Mouse (Mus musculus): ENCODE data around the gene Slc1a7. TPM values are rescaled to one million over a fixed set of nuclear protein-coding genes. Genes with fewer than 3 reads are reported as not detected.

Gene Slc1a7
- polyA plus RNA-seq, 1 experiment = 0.03 TPM

DNA sequence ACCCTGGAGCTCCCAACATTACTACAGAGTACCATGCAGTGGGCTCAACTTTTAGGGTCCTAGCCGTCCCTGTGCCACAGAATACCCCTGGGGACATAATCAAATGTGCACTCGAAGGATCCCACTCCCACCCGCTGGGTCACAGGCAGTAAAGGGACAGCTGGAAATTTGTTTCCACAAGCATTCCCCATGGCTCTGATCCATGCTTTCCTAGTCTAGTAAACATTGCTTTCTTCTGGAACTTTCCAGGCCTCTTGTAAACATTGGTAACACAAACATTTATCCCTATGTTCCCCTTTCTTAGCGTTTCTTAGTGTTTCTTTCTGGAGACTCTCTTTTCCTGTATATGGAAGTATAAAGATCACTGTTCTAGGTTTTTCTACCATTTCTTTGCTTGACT is 18.2 kb upstream of the Slc1a7 start:
- no peak for DNase-seq

DNA sequence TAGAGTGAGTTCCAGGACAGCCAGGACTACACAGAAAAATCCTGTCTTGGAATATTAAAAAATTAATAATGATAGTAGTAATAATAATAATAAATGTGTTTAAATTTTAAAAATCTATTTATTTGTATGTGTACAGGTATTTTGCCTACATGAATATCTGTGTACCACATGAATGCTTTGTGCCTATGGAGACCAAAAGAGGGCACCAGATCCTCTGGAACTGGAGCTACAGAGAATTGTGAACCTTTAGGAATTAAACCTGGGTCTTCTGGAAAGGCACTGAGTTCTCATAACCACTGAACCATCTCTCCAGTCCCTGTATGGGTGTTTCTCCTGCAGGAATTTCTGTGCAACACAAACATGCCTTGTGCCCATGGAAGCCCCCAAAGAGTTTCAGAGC is 15.3 kb upstream of the Slc1a7 start:
- H3K4me1 ChIP-seq (ENCODE audit: control insufficient read depth, insufficient read depth, low read length) = no peaks in the 10 kb centered on the region
- H3K36me3 ChIP-seq (ENCODE audit: control insufficient read depth, insufficient read depth, low read length) = no peaks in the 10 kb centered on the region
- H3K27ac ChIP-seq (ENCODE audit: insufficient read depth, low read depth, low read length) = no peak overlapping the region
- TF ChIP-seq POLR2A (IDR thresholded peaks at IDR 0.05; ENCODE audit: low read depth, low read length) (no peak), CTCF (conservative IDR thresholded peaks at IDR 0.05; ENCODE audit: insufficient read depth, insufficient read length, low read depth, low read length) (no peak)
- DNase-seq = peak; percentile 45
- H3K4me3 ChIP-seq (ENCODE audit: insufficient read depth, low read depth, low read length) = no peak overlapping the region
- H3K27me3 ChIP-seq (replicated peaks; ENCODE audit: control insufficient read depth, insufficient read depth, low read length) = no peaks in the 10 kb centered on the region

More for the DNA sequence above, 18.2 kb upstream of the Slc1a7 start:
- H3K36me3 ChIP-seq (ENCODE audit: control insufficient read depth, insufficient read depth, low read length) = no peaks in the 10 kb centered on the region
- H3K27ac ChIP-seq (ENCODE audit: insufficient read depth, low read depth, low read length) = no peak overlapping the region
- no peak overlapping the region for H3K4me3 ChIP-seq (ENCODE audit: insufficient read depth, low read depth, low read length)
- TF ChIP-seq POLR2A (IDR thresholded peaks at IDR 0.05; ENCODE audit: low read depth, low read length) = no peak
- TF ChIP-seq CTCF (conservative IDR thresholded peaks at IDR 0.05; ENCODE audit: insufficient read depth, insufficient read length, low read depth, low read length) = no peak
- no peaks in the 10 kb centered on the region for H3K4me1 ChIP-seq (ENCODE audit: control insufficient read depth, insufficient read depth, low read length)
- WGBS = 80% methylated on average over 4 of the region's 4 CpGs
- H3K27me3 ChIP-seq (replicated peaks; ENCODE audit: control insufficient read depth, insufficient read depth, low read length) = no peaks in the 10 kb centered on the region

DNA sequence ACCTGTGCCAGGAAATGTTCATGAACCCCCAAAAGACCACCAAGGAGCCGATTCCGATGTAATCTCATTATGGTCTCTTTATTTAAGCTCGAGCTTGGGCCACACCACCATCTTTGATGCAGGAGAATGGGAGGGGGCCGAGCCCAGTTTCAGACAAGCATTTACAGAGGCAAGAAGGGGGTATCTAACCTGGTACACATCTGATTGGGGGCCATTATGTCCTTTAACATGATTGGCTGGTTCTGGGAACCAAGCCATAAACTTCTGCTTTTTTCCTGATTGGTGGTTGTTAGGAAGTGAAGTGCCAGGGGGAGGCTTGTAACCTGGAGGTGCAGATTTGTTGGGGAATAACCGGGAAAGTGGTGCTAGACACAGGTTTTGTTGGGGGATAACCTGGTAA is 12.4 kb upstream of the Slc1a7 start:
- TF ChIP-seq POLR2A (IDR thresholded peaks at IDR 0.05; ENCODE audit: low read depth, low read length) (no peak), CTCF (conservative IDR thresholded peaks at IDR 0.05; ENCODE audit: insufficient read depth, insufficient read length, low read depth, low read length) (no peak)
- WGBS = 73% methylated on average over 5 of the region's 5 CpGs
- Histone ChIP-seq H3K4me3 (ENCODE audit: insufficient read depth, low read depth, low read length) (no peak overlapping the region), H3K27me3 (replicated peaks; ENCODE audit: control insufficient read depth, insufficient read depth, low read length) (no peaks in the 10 kb centered on the region), H3K4me1 (ENCODE audit: control insufficient read depth, insufficient read depth, low read length) (no peaks in the 10 kb centered on the region), H3K36me3 (ENCODE audit: control insufficient read depth, insufficient read depth, low read length) (no peaks in the 10 kb centered on the region), H3K27ac (ENCODE audit: insufficient read depth, low read depth, low read length) (no peak overlapping the region)
- DNase-seq = no peak

DNA sequence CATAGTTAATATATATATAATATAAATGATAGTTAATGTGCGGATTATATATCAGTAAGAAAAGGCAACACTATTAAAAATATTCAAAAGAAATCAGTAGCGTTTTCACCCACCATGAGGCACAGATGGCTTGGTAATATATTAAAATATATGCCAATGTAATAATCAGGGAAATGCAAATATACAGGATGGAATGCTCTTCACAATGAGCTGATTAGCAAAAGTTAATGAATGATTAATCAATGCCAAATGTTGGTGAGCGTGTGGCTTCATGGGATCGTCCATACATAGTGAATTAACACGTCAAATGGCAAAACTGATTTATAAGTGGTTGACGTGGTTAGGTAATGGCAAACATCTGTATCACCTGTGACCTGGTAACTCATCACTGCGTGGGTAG is 9.6 kb upstream of the Slc1a7 start:
- 84% methylated on average over 7 of the region's 7 CpGs for WGBS
- Histone ChIP-seq H3K36me3 (ENCODE audit: control insufficient read depth, insufficient read depth, low read length) (no peaks in the 10 kb centered on the region), H3K27me3 (replicated peaks; ENCODE audit: control insufficient read depth, insufficient read depth, low read length) (no peaks in the 10 kb centered on the region), H3K4me3 (ENCODE audit: insufficient read depth, low read depth, low read length) (no peak overlapping the region), H3K27ac (ENCODE audit: insufficient read depth, low read depth, low read length) (no peak overlapping the region), H3K4me1 (ENCODE audit: control insufficient read depth, insufficient read depth, low read length) (peaks cover 3% of the 10 kb centered on the region; the same call in 1 of the 2 replicates)
- no peak for TF ChIP-seq CTCF (conservative IDR thresholded peaks at IDR 0.05; ENCODE audit: insufficient read depth, insufficient read length, low read depth, low read length)
- no peak for TF ChIP-seq POLR2A (IDR thresholded peaks at IDR 0.05; ENCODE audit: low read depth, low read length)
- no peak for DNase-seq

DNA sequence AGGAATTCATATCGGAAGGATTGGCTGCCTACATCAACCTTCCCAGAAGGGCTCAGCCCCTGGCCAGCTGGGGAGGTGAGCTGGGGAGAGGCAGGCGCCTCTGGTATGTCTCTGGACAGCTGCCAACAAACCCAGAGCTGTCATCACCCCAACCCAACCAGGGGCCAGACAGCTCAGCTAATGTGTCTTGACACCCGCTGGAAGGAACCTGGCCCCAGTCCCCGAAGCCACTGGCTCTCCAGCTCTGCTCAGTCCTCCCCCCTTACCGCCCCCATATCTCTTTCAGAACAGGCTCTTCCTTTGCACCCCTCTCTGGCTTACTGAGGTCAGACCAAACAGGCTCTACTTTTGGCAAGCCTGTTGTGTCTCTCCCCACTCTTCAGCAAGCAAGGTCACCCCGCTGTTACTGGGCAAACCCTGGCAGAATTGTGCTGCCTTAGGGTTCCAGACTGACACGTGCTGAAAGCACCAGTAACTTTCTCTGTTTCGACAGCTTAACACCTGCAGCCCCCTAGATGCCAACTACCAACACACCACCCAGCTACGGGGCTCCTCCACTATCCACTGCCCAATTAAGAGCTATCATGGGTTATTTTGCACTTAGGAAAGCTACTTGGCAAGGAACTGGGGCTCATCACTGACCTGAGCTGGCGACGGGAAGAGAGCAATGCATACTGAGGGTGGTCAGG is 5.9 kb upstream of the Slc1a7 start:
- Histone ChIP-seq H3K4me1 (ENCODE audit: control insufficient read depth, insufficient read depth, low read length) (peaks cover 3% of the 10 kb centered on the region; the same call in 1 of the 2 replicates), H3K27ac (ENCODE audit: insufficient read depth, low read depth, low read length) (no peak overlapping the region), H3K27me3 (replicated peaks; ENCODE audit: control insufficient read depth, insufficient read depth, low read length) (no peaks in the 10 kb centered on the region), H3K4me3 (ENCODE audit: insufficient read depth, low read depth, low read length) (no peak overlapping the region), H3K36me3 (ENCODE audit: control insufficient read depth, insufficient read depth, low read length) (no peaks in the 10 kb centered on the region)
- peak; percentile 34 for DNase-seq
- TF ChIP-seq POLR2A (IDR thresholded peaks at IDR 0.05; ENCODE audit: low read depth, low read length) (no peak), CTCF (conservative IDR thresholded peaks at IDR 0.05; ENCODE audit: insufficient read depth, insufficient read length, low read depth, low read length) (no peak)
- 52% methylated on average over 11 of the region's 11 CpGs for WGBS

DNA sequence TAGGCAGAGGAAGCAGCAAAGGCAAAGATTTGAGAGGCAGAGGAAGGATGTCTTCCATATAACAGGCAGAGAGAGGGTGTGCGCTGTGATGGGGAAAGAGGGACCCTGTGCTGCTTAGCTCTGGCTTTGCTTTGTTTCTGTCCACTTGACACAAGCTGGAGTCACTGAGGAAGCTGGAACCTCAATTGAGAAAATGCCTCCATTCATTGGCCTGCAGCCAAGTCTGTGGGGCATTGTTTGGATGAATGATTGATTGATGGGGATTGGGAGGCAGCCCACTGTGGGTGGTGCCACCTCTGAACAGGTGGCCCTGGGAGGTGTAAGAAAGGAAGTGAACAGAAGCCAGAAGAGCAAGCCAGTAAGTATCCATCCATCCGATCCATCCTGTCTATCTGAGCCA is 5.3 kb upstream of the Slc1a7 start:
- H3K36me3 ChIP-seq (ENCODE audit: control insufficient read depth, insufficient read depth, low read length) = no peaks in the 10 kb centered on the region
- TF ChIP-seq POLR2A (IDR thresholded peaks at IDR 0.05; ENCODE audit: low read depth, low read length) = no peak
- H3K4me1 ChIP-seq (ENCODE audit: control insufficient read depth, insufficient read depth, low read length) = peaks cover 3% of the 10 kb centered on the region; the same call in 1 of the 2 replicates
- no peak for DNase-seq
- no peaks in the 10 kb centered on the region for H3K27me3 ChIP-seq (replicated peaks; ENCODE audit: control insufficient read depth, insufficient read depth, low read length)
- H3K27ac ChIP-seq (ENCODE audit: insufficient read depth, low read depth, low read length) = no peak overlapping the region
- H3K4me3 ChIP-seq (ENCODE audit: insufficient read depth, low read depth, low read length) = no peak overlapping the region
- WGBS = 90% methylated on average over 2 of the region's 2 CpGs

DNA sequence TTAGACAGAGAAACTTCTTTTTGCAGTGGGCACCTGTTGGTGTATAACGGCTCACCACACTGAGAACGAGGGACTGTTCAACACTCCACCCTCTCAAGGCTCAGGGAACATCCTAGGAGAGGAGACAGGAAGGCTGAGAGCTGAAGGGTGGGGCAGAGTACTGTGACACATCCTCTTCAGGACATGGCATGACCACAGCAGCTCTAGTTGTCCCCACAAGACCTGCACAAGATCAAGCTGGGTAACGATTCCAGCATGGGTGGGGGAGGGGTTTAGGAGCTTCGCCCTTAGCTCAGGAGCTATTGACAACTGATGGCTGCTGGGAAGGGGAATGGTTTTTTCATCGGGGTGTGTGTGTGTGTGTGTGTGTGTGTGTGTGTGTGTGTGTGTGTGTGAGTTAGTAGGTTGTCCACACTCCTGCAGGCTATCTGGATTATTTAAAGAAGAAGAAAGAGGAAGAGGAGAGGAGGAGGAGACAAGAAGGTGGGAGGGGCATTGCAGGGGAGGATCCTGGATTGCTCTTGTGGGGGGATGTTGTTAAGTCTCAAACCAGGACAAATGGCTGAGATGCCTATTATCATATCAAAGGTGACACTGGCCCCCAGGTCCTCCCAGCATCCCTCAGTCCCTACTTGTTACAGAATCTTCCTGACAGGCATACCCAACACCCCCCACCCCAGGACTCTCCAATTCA is 1.6 kb upstream of the Slc1a7 start:
- H3K27ac ChIP-seq (ENCODE audit: insufficient read depth, low read depth, low read length) = no peak overlapping the region
- no peaks in the 10 kb centered on the region for H3K36me3 ChIP-seq (ENCODE audit: control insufficient read depth, insufficient read depth, low read length)
- peaks cover 3% of the 10 kb centered on the region; the same call in 1 of the 2 replicates for H3K4me1 ChIP-seq (ENCODE audit: control insufficient read depth, insufficient read depth, low read length)
- TF ChIP-seq POLR2A (IDR thresholded peaks at IDR 0.05; ENCODE audit: low read depth, low read length) (no peak), CTCF (conservative IDR thresholded peaks at IDR 0.05; ENCODE audit: insufficient read depth, insufficient read length, low read depth, low read length) (no peak)
- no peaks in the 10 kb centered on the region for H3K27me3 ChIP-seq (replicated peaks; ENCODE audit: control insufficient read depth, insufficient read depth, low read length)
- no peak overlapping the region for H3K4me3 ChIP-seq (ENCODE audit: insufficient read depth, low read depth, low read length)
- no peak for DNase-seq
- WGBS = 48% methylated on average over 5 of the region's 5 CpGs
